Mouse (Mus musculus) fat pad, adult 2 months (tissue): ENCODE measurements around the gene Tepp.

Experiments
- DNase-seq: peaks from one replicate; pipeline ENCODE4 v3.0.0-alpha.2; 2011; ENCODE audit warnings: low read depth, low spot score; ENCODE audit errors: extremely low read depth

The Tepp gene

DNA sequence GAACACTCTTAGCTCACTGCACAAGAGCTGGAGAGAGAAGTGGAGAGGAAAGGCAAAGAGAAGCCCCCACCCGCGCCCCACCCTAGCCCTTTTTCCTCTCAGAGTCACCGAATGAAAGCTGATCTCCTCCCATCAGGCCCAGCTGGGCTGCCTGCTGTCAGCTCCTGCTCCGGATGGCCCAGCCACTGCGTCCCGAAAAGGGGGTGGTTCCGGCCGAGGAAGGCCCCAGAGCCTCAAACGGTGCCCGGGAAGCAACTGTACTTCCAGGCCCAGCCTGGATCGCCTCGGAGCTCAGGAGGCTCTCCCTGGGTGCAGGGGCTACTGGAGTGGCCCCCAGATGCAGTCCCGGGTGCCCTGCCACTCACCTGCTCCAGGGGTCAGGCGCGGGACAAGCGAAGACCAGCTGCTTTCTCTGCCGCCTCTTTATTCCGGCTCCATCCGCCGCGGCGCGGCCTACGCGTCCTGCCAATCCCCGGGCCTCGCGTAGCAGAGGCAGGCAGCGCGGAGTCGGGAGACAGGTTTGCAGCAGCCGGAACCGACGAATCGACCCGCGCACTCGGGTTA is 20.9 kb downstream of the Tepp start:
- DNase-seq, result no peak

DNA sequence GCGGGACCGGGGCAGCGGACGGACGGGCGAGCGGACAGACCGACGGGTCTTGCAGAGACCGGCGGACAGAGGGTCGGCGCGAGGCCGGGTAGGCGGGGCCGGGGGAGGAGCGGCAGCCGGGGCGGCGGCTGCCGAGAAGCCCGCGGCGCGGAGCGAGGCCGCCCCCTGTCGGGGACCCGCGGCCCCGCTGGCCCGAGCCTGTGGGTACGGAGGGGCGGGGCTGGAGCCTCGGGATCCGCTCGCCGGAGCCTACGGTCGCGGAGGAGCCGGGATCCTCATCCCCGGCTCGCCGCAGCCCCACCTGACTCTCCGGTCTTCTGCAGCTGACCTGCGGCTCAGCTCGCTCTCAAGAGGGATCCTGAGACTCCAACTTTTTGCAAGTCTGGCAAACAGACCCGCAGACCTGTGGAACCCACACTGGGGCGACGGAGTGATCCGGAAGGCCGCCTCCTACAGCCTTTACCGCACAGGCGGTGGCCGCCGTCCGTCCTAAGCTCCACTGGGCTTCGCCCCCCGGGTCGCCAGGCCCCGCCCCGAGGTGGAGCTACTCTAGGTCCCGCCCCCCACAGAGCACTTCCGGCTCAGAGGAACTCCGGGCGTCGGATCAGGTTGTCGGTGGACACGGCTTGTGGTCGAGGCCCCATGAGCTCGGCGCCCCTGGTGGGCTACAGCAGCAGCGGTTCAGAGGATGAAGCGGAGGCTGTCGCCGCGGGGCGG is 21.5 kb downstream of the Tepp start, which contains the start of the genes Zfp319 and Usb1:
Gene Zfp319 (minus strand): TSS at position 231 of the 717 bp plus-strand sequence.
Gene Usb1 (plus strand): TSS at position 565 of the 717 bp plus-strand sequence.
- no peak for DNase-seq

DNA sequence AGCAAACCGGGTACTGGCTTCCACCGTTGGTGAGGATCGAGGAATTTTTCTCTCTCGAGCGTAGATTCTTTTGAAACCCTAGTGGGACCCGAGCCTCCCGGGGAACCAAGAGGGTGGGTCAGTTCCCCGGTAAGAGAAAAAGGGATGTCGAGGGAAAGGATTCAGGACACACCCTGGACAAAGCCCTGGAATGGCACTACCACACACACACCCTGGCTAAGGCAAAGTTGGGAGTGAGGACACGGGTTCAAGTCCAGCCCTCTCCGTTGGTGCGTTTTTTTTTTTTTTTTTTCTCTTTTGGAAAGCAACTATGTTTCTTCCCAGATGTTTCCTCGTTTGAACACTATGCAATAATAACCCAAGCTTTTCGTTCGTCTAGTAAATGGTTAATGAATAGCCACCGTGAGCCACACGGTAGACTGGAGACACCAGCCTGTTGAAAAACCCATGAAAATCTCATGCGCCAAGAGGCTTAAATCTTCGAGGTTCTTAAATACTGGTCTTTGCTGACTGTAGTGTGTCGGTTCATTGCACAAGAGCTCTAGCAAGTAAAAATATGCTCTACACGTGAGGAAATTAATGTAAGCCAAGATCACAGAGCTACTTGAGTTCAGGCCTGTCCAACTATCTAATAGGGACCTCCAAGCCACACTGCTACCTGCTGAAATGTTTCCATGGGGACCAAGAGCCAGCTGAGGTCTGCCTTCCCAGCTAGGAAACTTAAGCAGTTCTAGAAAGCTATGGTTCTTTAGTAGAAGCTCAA is 22.3 kb downstream of the Tepp start:
- no peak for DNase-seq

DNA sequence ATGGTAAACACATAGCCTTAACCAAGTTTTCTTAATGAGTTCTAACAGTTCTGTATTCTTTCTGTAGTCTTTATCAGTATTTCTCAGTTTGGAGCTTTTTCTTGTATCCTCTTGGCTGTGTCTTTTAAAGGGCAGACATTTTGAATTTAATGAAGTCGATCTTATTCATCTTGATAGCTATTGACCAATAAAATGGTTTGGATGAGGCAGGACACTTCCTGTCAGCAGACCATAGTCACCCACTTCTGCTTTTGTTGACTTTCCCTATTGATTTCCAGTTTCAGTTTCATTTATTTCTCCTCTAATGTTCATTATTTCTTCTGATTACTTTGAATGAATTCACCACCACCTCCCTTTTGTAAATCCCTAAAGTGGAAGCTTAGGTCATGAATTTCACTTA is 25.3 kb downstream of the Tepp start:
- DNase-seq, result no peak

DNA sequence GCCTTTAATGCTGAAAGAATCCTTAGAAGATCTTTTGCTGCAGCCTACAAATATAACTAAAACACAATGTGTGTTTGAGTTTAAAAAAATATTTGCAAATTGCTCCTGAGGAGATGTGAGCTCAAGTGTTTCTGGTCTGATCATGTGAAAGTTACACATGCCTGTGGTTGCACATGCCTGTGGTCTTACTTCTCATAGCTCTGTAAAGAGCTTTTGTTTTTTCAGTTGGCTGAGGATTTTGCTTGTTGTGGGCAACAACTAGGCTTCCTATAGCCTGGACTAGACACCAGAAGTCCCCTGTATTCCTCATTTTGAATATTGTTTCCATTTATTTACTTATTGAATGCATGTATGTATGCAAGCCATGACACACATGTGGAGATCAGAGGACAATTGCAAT is 26.0 kb downstream of the Tepp start:
- no peak for DNase-seq

DNA sequence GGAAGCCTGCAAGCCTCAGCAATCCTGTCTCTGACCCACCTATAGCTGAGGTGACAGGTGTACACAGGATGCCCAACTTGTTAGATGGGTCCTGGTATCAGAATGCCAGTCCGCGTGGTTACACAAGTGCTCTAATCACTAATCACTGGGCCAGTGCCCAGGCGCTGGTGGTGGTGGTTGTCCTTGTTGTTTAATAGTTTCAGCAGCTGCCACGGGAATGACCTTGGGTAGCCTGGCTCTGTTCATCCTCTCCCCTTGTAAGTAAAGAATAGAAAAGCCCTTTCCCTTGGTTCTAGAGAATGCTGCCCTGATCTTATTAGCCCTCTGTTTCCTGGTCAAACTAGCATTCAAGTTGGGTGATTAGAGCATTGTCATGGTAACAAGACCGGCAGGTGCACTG is 31.4 kb downstream of the Tepp start:
- no peak for DNase-seq

DNA sequence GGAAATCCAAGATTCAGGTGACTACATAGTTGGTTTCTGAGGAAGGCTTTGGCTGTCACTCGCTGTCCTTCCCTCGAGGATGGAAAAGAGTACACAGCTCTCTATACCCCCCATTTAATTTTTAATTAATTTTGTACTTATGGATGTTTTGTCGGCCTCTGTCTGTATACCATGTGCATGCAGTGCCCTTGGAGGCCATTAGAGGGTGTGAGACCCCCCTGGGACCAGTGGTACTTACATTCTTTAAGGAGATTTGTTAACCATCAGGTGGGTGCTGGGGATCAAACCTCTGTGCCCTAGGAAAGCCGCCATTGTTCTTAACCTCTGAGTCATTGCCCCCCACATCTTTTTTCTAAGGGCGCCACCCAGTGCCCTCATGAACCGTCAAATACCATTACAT is 34.3 kb downstream of the Tepp start:
- no peak for DNase-seq

DNA sequence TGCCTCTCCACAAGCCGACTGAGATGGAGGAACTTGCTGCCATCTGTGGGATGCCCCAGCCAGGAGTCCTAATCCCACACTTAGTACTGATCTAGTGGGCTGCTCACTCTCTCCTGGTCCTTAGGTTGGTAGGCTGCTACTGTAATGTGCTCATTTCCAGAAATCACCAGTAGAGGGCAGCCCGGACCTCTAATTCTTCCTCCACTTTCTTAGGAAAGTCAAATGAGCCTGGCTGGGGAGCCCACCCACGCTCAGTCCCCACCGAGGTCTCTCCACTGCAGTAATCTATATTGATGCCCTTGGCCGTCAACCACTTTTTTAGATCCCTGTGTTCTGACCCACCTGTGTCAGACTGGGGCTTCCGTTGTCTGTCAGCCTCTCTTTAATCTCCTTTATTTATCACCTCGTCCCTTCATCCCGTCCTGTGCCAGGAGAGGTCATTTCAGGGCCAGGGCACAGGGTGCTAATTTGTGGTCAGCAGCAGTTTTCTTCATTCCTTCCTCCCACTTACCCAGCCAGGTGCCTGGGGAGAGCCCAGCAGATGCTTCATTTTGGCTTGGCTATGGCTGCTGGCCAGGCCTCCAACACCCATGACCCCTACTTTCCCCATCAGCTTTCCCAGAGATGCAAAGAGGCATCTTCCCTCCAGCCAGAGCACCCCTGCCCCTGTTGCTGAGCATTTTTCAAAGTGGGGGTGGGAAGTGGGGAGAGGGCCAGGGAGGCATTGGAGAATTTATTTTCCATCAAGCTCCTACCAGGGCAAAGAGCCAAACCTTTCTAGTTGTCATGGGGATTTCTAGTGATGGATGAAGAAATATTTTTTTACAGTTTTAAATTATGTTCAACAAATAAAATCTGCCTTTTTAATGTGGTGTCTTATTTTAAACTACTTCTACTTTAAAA is 36.5 kb downstream of the Tepp start:
- DNase-seq, result no peak

DNA sequence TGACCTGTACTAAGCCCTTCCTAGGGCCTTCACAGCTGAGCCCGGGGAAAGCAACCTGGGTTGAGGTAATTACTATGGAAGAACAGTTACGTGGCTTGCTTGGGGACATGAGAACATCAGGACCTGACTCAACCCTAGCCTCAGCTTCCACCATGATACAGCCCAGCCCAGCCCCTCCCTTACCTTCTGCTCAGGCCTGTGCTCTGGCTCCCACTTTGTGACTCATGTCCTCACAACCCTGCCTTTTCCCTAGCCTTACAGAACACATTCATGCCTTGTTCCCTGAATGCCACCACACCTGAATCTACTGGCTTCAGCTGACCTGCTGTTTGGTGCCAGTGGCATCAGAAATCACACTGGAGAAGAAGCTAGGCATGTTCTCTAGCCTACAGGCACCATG is 38.0 kb downstream of the Tepp start:
- no peak for DNase-seq

DNA sequence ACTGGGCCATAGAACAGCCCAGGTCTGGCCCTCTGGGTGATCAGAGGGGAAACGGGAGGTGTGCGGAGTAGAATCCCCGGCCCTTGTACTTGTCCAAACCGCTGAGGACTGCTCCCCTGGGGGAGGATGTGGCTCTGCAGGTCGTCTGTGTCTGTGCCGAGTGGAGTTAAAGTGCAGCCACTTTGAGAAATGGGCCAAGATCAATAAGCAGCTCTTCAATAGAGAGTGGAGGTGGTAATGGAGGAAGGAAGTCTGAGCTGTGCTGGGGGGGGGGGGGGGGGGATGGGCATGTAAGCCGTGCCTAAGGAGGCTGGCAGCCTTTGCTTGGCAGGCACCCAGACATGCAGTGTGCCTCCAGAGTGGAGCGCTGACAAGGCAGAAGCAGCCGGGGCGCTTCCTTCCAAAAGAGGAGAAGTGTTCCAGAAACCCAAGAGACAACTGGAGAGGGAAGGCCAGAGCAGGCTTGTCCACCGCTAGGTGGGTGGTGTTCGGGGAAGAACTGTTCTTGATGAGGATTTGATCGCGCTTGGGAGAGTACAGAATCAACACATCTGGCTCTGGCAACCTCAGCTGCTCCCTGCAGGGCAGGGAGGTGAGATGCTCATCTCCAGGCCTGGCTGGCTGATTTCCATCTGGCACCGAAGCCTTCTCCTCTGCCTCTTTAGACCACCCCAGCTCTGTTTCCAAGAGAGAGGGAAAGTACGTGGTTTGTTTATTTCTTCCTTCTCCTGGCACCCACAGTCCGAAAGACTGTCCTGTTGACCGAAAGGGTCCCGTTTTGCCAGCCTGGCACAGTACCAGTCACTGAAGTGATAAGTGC is 38.7 kb downstream of the Tepp start:
- peak; percentile 85 for DNase-seq

DNA sequence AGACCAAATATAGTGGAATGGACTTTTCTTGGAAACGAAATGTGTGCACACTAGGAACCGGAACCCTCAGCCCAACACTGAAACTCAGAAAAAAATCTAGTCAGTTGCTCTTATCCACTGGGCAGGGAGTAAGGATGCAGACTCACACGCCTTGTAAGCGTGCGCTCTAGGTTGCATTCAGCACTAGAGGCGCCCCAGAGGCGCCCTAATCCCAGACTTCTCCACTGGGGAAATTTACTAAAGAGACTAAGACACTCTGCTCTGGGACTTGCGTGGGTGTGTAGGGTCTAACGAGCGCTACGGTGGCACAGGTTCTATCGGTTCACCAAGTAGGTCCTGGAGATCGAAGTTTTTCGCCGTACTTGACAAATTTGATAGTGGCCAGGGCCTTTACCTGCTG is 41.1 kb downstream of the Tepp start:
- DNase-seq, result no peak

DNA sequence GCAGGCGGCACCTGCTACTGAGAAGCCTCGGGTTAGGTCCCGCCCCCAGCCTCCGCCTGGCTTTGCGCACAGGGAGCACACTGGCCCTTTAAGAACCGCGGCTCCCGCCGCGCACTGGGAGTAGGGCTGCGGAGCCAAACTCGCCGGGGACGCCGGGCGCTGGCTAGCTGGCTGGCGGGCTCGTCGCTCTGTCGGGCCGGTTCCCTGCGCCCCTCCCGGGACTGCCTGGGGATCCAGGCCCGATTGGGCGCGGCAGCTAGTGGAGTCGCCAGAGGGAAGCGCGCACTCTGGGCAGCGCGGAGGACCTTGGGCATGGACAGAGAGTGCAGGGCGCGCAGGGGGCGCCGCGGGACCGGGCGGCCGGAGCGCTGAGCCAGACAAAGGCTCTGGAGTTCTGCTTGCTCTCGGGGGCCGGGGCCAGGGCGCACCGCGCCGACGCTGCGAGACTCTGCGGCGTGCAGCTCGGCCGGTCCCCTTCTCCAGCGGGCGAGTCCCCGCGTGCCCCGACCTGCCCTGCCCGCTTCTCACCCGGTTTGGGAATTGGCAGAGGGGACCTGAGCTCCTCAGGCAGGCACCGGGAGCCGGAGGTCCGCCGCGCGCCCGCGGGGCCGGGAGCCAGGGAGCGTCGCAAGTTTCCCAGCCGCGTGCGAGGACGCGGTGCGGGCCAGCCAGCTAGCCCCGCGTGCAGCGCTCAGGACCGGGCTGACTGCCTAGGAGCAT is 41.9 kb downstream of the Tepp start, which contains the start of gene Mmp15:
Gene Mmp15 (plus strand): TSS at position 118 of the 720 bp plus-strand sequence.
- no peak for DNase-seq

DNA sequence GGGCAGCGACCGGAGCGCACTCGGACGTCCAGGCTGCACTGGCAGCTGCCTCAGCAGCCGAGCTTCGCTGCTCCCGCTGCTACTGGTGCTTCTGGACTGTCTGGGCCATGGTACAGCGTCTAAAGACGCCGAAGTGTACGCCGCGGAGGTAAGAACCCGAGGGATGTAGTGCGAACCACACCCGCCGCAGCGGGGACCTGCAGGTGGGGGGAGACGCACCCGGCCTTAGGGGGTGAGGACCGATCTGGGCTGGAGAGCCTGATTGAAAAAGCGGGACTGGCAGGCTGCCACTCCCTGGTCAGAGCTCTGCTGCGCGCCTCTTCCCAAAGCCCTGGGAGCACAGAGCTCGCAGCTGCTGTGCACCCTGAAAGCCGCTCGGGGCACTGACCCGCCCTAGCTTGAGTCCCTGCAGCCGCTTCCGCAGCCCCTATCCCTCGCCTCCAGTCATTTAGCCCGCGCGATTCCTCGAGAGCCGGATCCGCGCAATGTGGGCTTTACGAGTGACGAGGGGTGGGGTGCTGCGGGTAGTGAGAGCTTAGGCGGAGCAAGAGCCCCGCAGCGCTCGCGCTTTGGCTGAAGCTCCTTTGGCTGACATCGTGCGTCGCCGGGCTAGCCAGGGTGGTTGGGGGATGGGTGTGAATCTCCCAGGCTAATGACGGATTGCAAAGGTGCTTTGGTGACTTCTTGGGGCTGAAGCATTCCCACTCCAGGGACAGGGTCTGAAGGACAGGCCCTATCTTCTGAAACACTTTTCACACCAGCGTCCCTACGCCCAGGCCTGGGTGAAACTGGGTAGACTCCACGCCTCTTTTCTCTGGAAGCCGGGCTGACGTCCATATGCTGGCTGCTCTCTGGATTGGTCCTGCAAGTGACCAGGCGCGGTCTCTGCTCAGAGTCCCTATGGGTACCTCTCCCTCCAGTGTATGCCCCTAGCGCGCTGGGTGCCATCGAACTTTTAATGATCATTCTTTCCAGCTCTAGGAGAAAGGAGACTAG is 42.8 kb downstream of the Tepp start:
- DNase-seq, result no peak

DNA sequence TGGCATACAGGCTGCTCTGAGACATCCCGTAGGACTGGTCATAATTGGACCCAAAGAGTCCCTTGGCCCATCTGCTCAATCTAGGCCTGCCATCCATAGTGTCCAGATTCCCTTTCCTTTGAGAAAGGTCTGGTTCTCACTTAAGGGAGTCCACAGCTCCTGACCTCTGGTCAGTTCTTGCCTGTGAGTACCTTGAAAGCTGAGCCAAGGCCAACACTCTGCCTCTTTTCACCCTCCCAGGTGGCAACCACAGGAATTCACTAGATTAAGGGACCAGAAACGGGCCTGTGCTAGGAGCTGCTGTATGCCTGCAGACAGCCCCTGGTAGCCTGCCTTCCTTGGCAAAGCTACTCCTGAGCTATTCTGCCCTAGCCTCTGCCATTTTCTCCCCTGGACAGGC is 44.2 kb downstream of the Tepp start:
- DNase-seq, result no peak

DNA sequence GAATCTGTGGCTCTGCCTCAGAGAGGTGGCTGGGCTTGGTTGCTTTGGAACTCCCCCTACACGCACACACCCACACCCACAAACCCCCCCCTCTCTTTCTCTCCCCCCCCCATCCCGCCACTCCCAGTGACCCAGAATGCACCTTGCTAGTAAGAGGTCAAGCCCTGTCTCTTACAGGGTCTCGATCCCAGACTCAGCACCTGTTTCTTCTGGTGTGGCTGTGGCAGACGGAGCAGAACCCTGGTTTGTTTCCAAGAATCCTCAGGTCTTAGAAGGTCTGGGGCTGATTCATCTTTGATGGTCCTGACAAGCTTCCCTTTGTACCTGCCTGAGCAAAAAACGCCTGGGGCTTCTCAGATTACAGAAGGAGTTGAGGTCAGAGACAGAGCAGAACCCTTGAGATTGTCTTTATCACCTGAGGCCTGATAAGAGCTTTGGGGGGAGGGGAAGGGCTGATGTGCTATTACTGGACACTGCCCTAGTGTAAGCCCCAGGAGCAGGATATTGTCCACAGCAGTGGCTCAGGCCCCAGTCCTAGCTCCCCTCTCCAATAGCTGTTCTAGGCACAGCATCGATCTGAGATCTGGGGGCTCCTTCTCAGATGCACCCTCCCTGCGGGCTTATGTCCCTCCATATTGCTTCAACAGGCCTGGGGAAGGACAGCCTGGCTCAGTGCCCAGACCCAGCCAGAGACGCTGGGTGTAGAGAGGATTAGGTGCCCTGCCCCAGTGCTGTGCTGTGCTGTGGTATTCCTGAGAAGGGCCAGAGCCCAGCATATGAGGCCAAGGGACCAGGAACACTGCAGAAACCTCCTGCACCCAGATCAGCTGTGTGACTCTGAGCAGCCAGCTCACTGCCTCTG is 48.4 kb downstream of the Tepp start:
- DNase-seq, result no peak

DNA sequence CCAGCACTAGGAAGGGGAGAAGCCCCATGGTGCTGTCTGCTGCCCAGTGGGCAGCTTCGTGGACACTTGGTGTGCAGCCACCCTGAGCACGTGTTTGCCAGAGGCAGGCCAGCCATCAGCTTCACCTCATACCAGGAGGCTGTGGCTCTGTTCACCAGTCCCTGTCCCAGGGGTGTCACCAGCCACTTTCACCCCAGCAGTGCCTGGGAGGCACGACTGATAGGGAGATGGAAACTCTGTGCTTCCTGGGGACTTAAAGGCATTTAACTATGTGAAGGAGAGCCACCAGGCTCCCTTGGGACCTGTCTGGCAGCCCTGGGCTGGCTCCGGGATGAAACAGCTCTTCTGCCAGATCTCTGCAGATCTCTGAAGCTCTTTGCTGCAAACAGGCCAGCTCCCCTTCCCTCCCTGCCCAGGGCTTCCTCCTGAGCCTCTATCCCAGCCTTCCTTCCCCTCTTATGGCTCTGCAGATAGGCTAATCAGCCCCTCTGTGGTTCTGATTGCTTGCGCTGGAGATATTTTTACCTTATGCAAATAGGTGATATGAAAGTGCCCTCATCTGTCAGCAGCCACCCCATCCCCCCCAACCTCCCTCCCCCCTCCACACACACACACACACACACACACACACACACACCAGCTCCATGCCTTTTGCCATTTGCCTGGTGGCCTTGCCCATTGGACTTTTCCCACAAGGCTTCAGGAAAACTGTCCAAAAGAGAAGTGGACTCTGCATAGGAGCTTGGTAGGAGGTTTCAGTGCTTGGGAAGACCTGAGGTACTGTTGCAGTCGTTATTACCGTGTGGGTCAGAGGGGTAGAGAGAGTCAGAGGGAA is 50.0 kb downstream of the Tepp start:
- no peak for DNase-seq

DNA sequence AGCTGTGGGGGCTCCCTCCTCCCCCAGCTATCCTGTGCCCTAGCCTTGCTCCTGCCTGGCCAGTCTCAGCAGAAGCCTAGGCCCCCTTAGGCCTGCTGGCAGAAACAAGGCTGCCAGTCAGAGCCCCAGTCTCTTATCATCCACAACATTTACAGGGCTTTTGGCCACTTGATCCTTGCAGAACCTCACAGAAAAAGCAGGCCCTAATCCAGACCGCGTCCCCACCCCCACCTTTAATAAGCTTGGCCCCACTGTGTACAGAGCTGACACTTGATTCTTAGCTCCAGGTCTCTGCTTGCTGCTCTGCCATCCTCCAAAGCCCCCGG is 50.6 kb downstream of the Tepp start:
- no peak for DNase-seq
